Mouse (Mus musculus) embryonic facial prominence, embryonic 13.5 days (tissue): ENCODE measurements around the gene Spryd3. TPM values are rescaled to one million over a fixed set of nuclear protein-coding genes. Genes with fewer than 3 reads are reported as not detected.

Experiments used
- ATAC-seq: fragments of 200-750 bp; cut with Nextera tagmentation; 2 replicates; pipeline ENCODE4 v1.8.0; 2017; ENCODE audit warnings: low read depth; ENCODE audit not compliant: insufficient number of reproducible peaks, insufficient read depth, low FRiP score, low TSS enrichment
- H3K27ac ChIP-seq: fragments of 300-500 bp; sonication (generic); 2 replicates; pipeline ENCODE4 v1.5.1; 2015; ENCODE audit warnings: moderate library complexity, mild to moderate bottlenecking, inconsistent platforms
- H3K27me3 ChIP-seq: fragments of 300-500 bp; sonication (generic); 2 replicates; pipeline ENCODE4 v1.6.1; 2015; ENCODE audit warnings: mild to moderate bottlenecking, inconsistent platforms
- H3K36me3 ChIP-seq: fragments of 300-500 bp; sonication (generic); 2 replicates; pipeline ENCODE4 v1.6.1; 2015; ENCODE audit warnings: mild to moderate bottlenecking, inconsistent platforms
- H3K4me1 ChIP-seq: fragments of 300-500 bp; sonication (generic); 2 replicates; pipeline ENCODE4 v1.6.1; 2015; ENCODE audit warnings: inconsistent platforms
- H3K4me2 ChIP-seq: fragments of 300-500 bp; sonication (generic); 2 replicates; pipeline ENCODE4 v1.6.1; 2015; ENCODE audit warnings: moderate library complexity, mild to moderate bottlenecking, inconsistent platforms
- H3K4me3 ChIP-seq: fragments of 300-500 bp; sonication (generic); 2 replicates; pipeline ENCODE4 v1.5.1; 2015; ENCODE audit warnings: mild to moderate bottlenecking, inconsistent platforms
- H3K9ac ChIP-seq: fragments of 300-500 bp; sonication (generic); 2 replicates; pipeline ENCODE4 v1.6.1; 2015; ENCODE audit warnings: mild to moderate bottlenecking, inconsistent platforms
- H3K9me3 ChIP-seq: fragments of 300-500 bp; sonication (generic); 2 replicates; pipeline ENCODE4 v1.6.1; 2016; ENCODE audit warnings: inconsistent platforms
- WGBS: fragments of 180-500 bp; shearing (Covaris S2); methylation state at CpG from one replicate; pipeline ENCODE4 v1.1.7; 2015; ENCODE audit warnings: mixed read lengths; 5-methylcytosine and 5-hydroxymethylcytosine counted together
- polyA plus RNA-seq: library from polyadenylated mRNA; unstranded; fragments of >200 nt; fragmentation: Nextera tagmentation; extraction: Ambion mirVana; gene quantifications from 2 replicates; pipeline ENCODE4 v1.2.1, GENCODE M21; 2015

Spryd3 gene
- polyA plus RNA-seq, 1 experiment from 2014 or later = 21.6 TPM

DNA sequence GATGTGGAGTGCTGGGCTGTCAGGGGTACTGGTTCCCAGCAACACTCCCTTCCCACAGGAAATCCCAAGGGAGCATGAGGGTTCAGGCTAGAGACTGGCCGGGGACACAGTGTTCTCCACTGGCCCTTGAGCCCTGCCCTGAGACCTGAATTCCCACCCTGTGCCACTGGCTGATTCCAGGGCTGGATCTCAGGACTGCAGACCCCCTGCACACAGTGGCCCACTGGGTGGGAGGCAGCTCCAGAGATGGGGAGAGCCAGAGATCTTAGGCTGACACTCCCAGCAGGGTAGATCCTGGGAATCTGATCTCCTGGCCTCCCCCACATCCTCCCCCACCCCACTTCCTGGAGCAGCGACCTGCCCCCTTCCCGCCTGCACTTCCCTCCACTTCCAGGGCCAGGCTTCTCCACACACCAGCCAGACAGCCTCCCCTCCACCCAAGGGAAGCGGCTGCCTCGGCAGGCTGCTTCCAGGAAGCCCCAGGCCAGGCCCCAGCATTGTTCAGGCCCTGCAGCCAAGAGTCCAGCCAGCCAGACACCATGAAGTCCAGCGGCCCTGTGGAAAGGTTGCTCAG, 33.4 kb downstream of the Spryd3 start:
- no peak for ATAC-seq
- Histone ChIP-seq H3K4me2 (peak overlapping the region; percentile 81), H3K4me3 (peak overlapping the region; percentile 52), H3K4me1 (peaks cover 91% of the 10 kb centered on the region), H3K36me3 (peaks cover 31% of the 10 kb centered on the region), H3K9ac (peak overlapping the region; percentile 81), H3K9me3 (no peaks in the 10 kb centered on the region), H3K27ac (peak overlapping the region; percentile 99), H3K27me3 (peaks cover 13% of the 10 kb centered on the region)
- 10% methylated on average over 6 of the region's 6 CpGs for WGBS

DNA sequence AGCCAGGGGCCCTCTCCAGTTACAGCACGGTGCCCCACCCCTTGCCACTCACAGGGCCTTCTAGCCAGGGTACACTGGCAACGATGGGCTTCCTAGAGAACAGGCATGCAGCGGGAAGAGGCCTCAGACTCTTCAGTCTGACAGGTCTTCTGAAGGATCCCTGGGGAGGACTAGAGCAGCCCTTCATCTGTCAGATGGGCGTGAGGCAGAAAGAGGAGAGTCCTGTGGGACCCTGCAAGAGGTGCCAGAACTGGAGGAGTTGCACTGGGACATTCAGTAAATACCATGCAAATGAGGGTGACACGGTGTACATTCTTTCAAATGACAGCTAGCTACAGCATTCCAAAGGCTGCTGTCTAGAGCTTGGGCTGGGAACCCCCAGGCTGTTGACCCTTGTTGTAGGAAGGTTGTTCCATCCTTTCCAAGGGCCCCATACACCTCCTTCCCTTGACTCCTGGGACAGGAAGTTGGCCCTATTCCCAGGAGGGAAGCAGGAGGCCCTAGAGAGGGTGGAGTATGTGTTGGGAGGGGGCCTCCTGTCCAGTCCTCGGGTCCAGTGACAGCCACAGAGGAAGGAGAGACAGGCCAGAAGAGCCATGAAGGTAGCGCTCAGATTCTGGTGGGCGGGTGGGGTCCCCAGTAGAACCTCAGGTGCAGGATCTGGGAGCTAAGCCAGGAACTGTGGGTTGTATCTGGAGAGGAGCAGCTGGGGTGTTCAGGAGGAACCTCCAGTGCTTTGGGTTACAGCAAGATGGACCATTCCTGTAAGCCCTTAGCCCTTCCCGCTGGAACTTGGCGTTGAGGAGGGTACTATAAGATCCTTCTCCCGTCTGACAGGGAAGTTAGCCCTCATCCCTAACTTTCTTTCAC, 34.1 kb downstream of the Spryd3 start:
- no peaks in the 10 kb centered on the region for H3K9me3 ChIP-seq
- no peak for ATAC-seq
- H3K27me3 ChIP-seq = peaks cover 13% of the 10 kb centered on the region

DNA sequence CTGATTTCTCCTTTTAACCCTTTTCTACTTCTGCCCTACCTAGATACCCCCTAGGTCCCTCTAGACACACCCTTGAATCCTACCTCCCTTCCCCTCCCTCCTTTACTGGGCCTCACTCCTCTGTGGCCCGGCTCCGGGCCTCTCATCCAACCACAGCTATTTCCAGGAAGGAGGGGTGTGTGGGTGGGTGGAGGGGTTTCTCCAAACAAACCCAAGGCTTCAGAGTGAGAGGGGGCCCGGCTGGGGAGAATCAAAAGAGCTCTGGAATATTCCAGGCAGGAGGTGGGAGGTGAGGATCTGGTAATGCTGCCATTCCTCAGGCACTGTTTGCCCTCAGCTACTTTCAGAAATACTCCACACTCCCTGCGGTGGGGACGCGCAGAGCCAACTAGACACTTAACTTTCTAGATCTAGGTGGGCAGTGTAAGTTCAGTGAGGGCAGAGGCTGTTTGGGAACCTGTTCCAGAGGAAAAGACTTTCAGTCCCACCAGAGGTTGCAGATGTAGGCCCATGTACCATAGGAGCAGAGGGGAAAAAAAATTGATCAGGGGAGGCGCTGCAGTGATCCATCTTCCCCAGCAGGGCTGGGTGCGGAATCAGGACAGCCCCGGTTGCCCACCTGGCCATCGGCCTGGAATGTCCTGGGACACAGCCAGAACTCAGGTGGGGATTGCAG, 34.9 kb downstream of the Spryd3 start:
- H3K27ac ChIP-seq = peak overlapping the region; percentile 99
- H3K36me3 ChIP-seq = peaks cover 27% of the 10 kb centered on the region
- H3K9me3 ChIP-seq = no peaks in the 10 kb centered on the region
- H3K4me3 ChIP-seq = peak overlapping the region; percentile 52
- peaks cover 5% of the 10 kb centered on the region for H3K27me3 ChIP-seq
- peak overlapping the region; percentile 81 for H3K9ac ChIP-seq
- WGBS = 12% methylated on average over 10 of the region's 10 CpGs
- peak; percentile 59 for ATAC-seq
- H3K4me1 ChIP-seq = peaks cover 82% of the 10 kb centered on the region
- peak overlapping the region; percentile 81 for H3K4me2 ChIP-seq

More for the DNA sequence above, 34.1 kb downstream of the Spryd3 start:
- H3K9ac ChIP-seq = peak overlapping the region; percentile 81
- 24% methylated on average over 11 of the region's 11 CpGs for WGBS
- peak overlapping the region; percentile 52 for H3K4me3 ChIP-seq
- H3K4me2 ChIP-seq = peak overlapping the region; percentile 81
- peaks cover 90% of the 10 kb centered on the region for H3K4me1 ChIP-seq
- peaks cover 30% of the 10 kb centered on the region for H3K36me3 ChIP-seq
- H3K27ac ChIP-seq = peak overlapping the region; percentile 99

DNA sequence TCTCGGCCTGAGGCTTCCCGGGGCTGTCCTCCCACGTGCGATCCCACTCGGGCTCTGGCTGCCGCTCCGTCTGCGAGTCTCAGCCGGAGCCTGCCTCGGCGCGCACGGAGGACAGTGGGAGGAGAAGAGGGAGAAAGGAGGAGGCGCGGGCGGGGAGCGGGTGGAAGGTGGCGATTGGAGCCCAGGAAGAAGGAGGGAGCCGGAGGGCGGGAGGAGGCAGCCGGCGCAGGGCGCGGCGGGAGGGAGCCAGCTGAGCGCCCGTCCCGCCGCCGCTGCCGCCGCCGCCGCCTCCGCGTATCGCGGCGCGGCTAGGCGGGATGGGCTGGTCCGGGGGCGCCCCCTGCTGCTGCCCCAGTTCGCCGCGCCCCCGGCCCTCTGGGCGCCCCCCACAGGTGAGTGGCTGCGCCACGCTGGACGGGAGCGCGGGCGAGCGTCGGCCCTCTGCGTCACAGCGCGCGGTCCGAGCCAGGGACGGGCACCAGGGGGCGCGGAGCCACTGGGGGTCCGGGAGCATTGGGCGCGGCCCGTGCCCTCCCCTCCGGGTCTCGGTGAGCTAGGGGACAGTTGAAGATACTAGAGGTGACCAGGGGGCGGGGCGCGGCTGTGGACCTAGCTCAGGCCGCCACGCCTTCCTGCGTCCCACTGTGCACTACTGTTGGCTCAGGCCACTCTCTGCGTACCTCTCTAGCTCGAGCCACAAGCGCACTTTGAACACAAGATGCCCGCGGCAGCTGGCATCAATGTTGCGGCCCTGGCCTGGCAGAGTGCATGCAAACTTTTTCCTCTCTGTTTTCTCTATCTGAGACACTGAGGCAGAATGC, 35.7 kb downstream of the Spryd3 start, which contains the start of gene Tns2:
TSS of gene Tns2 (plus strand) at position 253 of the 821 bp plus-strand sequence.
- peak within 1 kb of the TSS; percentile 81 for H3K9ac ChIP-seq
- peaks cover 74% of the 10 kb centered on the region for H3K4me1 ChIP-seq
- no peaks in the 10 kb centered on the region for H3K9me3 ChIP-seq
- no peaks in the 10 kb centered on the region for H3K27me3 ChIP-seq
- H3K4me2 ChIP-seq = peak within 1 kb of the TSS; percentile 81
- peak; percentile 69 for ATAC-seq
- H3K4me3 ChIP-seq = peak within 1 kb of the TSS; percentile 52
- H3K36me3 ChIP-seq = peaks cover 27% of the 10 kb centered on the region
- H3K27ac ChIP-seq = peak within 1 kb of the TSS; percentile 99
- WGBS = under 1% methylated on average over 57 of the region's 82 CpGs

DNA sequence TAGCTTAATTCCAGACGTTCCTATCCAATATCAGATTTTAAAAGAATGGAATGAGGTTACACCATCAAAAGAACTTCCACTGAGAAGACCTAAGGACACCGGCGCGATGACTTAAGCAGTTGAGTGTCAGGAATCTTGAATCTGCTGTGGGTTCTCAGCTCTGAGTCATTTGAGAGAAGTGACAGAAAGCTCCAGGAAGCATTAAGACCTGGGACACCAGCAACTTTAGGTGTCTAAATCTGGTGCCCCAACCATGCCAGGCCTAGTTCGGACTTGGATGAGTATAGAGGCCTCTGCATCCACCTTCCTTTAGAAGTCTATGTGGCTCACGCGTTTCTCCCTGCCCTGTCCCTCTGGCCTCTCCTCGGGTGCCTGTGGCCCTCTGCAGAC, 36.3 kb downstream of the Spryd3 start:
- Histone ChIP-seq H3K9me3 (no peaks in the 10 kb centered on the region), H3K9ac (peak overlapping the region; percentile 81), H3K36me3 (peaks cover 29% of the 10 kb centered on the region), H3K27ac (peak overlapping the region; percentile 99), H3K4me2 (peak overlapping the region; percentile 81), H3K4me3 (peak overlapping the region; percentile 52), H3K27me3 (no peaks in the 10 kb centered on the region), H3K4me1 (peaks cover 70% of the 10 kb centered on the region)
- WGBS = 15% methylated on average over 8 of the region's 8 CpGs
- ATAC-seq = no peak

DNA sequence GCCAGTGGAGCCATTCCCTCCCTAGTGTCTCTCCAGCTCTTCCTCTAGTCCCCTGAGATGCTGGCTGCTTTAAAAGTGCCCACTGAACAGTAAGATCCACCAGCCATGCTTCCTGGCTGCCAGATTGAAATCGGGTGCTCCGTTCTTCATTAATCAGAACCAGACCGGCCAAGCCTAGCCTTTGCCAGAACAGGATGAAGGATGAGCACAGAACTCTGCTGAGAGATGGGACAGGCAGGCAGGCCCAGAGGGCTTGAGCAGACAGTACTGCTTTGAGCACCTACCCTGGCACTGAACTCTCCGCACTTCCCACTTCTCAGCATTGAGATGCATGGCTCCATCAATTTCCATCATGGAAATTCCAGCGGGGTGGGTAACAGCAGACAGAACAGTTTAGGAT, 36.8 kb downstream of the Spryd3 start:
- Histone ChIP-seq H3K36me3 (peaks cover 34% of the 10 kb centered on the region), H3K4me2 (peak overlapping the region; percentile 81)
- 22% methylated on average over 5 of the region's 5 CpGs for WGBS

DNA sequence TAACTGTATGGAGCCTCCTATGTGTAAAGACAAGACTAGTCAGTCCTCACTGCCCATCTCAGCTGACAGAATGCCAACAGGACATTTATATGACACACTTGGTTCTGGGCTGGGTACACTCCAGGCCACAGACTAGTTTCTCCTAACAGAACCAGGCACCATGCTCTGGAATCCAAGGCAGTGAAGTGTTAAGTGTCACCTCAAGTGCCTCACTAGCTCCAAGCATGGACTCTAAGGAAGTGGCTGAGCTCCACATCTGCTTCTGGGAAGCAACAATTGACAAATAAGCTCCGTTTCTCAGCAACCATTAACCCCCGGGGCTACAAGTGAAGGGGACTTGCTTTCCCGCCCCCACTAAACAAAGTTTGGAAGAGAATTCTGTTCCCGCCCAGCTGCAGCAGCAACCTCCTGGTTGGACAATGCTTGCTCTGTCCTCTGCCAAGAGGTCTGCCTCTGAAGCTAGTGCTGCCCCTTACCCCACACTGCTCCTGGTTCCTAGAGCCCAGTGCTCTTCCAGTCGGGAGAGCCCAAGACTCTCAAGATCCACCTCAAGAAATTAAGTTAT, 38.0 kb downstream of the Spryd3 start:
- no peaks in the 10 kb centered on the region for H3K27me3 ChIP-seq
- no peaks in the 10 kb centered on the region for H3K9me3 ChIP-seq
- H3K27ac ChIP-seq = peak overlapping the region; percentile 99
- no peak for ATAC-seq
- 20% methylated on average over 5 of the region's 5 CpGs for WGBS
- H3K36me3 ChIP-seq = peaks cover 46% of the 10 kb centered on the region
- peak overlapping the region; percentile 52 for H3K4me3 ChIP-seq
- peaks cover 53% of the 10 kb centered on the region for H3K4me1 ChIP-seq
- H3K9ac ChIP-seq = peak overlapping the region; percentile 81
- peak overlapping the region; percentile 81 for H3K4me2 ChIP-seq

More for the DNA sequence above, 36.8 kb downstream of the Spryd3 start:
- Histone ChIP-seq H3K9ac (peak overlapping the region; percentile 81), H3K27ac (peak overlapping the region; percentile 99), H3K4me1 (peaks cover 65% of the 10 kb centered on the region), H3K9me3 (no peaks in the 10 kb centered on the region), H3K27me3 (no peaks in the 10 kb centered on the region), H3K4me3 (peak overlapping the region; percentile 52)
- no peak for ATAC-seq

DNA sequence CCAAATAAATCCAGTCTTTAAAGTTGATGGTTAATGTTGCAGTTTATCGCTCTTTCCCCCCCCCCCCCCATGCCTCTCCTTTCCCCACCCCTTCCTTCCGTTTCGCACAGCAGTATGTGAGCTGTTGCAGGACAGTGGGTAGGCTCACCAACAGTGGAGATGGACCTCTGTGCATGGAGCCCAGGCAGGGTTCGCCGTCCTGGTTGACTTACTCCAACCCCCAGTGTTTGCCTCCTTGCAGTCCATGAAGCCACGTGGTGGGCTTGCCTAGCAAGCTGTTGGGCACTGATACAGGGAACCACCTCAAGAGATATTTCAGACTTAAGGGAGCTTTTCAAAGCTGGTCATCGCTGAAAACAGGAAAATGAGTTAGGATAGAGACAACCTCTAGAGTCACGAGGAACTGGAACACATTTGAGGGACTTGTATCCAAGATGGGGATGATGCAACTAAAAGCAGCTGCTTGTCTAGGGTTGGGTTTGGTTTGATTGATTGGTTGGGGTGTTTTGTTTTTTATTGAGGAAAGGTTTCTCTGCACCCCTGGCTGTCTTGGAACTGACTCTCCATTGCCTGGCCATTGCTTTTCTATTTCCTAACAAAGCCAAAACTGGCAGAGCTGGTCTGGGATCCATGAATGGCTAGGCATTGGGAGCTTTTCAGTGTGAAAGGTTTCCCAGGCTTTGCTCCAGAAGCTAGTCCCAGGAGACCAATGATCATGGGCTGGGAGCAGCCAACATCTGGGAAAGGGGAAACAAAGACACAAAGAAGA, 38.7 kb downstream of the Spryd3 start:
- Histone ChIP-seq H3K9me3 (no peaks in the 10 kb centered on the region), H3K4me2 (peak overlapping the region; percentile 81; the same call in 1 of the 2 replicates), H3K36me3 (peaks cover 53% of the 10 kb centered on the region), H3K27ac (peak overlapping the region; percentile 99), H3K4me1 (peaks cover 45% of the 10 kb centered on the region), H3K4me3 (no peak overlapping the region), H3K9ac (peak overlapping the region; percentile 81; the same call in 1 of the 2 replicates), H3K27me3 (no peaks in the 10 kb centered on the region)
- WGBS = 75% methylated on average over 8 of the region's 8 CpGs
- no peak for ATAC-seq

DNA sequence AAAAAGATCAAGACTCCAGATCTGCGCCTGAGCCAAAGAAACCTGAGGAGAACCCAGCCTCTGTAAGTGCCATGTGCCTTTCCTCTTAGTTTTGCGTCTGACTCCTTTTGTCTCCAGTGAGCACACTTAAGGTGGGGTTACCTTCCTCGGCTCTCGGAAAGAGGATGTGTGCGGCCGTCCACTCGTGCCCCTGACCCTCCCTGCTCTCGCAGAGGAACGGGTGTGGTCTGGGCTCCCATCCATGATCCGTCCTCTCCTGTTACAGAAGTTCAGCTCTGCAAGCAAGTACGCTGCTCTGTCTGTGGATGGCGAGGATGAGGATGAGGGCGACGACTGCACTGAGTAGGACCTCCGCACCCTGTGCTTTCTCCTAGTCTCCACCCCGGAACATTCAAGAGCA, 41.0 kb downstream of the Spryd3 start:
- WGBS = 84% methylated on average over 16 of the region's 16 CpGs

DNA sequence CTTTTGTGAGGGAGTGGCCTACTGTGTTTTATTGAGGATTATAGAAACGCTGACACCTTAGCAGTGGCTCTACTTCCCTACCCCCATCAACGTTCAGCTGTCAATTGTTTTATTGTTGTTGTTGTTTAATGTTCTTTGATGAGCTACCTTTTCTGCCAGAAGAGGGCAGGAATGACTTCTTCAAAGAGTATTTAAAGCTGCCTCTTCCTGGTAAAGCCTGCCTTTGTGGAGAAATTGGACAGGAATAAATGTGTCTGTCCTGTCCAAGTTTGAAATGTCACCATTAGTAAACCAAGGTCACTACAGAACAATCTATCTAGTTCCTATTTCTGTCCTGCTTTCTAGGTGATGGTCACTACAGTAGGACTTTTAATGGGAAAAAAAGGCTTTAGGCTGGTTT, 41.9 kb downstream of the Spryd3 start:
- no peaks in the 10 kb centered on the region for H3K27me3 ChIP-seq
- peaks cover 21% of the 10 kb centered on the region for H3K4me1 ChIP-seq
- H3K9me3 ChIP-seq = no peaks in the 10 kb centered on the region
- H3K36me3 ChIP-seq = peaks cover 85% of the 10 kb centered on the region
- H3K9ac ChIP-seq = no peak overlapping the region
- H3K4me3 ChIP-seq = no peak overlapping the region
- H3K27ac ChIP-seq = no peak overlapping the region
- no peak overlapping the region for H3K4me2 ChIP-seq
- ATAC-seq = no peak
- 65% methylated on average over 2 of the region's 2 CpGs for WGBS

More for the DNA sequence above, 41.0 kb downstream of the Spryd3 start:
- peaks cover 77% of the 10 kb centered on the region for H3K36me3 ChIP-seq
- no peak overlapping the region for H3K27ac ChIP-seq
- peaks cover 30% of the 10 kb centered on the region for H3K4me1 ChIP-seq
- H3K27me3 ChIP-seq = no peaks in the 10 kb centered on the region
- H3K4me2 ChIP-seq = no peak overlapping the region
- H3K9me3 ChIP-seq = no peaks in the 10 kb centered on the region
- no peak for ATAC-seq
- H3K9ac ChIP-seq = no peak overlapping the region
- no peak overlapping the region for H3K4me3 ChIP-seq
